Mouse (Mus musculus) olfactory bulb, adult 2 months (tissue): ENCODE data around the gene Cldn10.

Experiments used
- CTCF ChIP-seq: fragments of 200-500 bp; IDR thresholded peaks from 2 replicates; pipeline ENCODE4 v1.5.1; 2012; ENCODE audit warnings: low read depth, mild to moderate bottlenecking, low read length, moderate library complexity; ENCODE audit not compliant: insufficient read depth
- POLR2A ChIP-seq: fragments of 200-500 bp; IDR thresholded peaks from 2 replicates; pipeline ENCODE4 v1.6.1; 2012; ENCODE audit warnings: mild to moderate bottlenecking, low read depth, low read length, moderate library complexity; ENCODE audit not compliant: insufficient read depth

DNA sequence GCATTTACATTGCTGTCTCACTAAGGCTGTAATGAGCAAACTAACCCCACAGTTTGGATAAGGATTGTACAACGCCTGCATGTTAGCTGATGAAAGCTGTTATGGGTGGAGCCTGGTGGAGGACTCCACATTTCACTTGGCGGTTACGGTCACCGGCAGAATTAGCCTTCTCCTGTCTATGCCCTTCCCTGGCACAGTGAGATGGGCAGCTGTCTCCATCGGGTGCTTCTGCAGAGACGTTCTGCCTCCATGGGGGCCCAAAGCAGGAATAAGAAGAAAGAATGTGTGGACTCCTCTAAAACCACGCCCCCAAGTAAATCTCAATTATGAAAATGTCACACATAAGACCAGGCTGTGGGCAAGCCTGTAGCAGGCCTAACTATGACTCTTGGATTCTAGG is 21.8 kb upstream of the Cldn10 start:
- TF ChIP-seq CTCF = no peak
- TF ChIP-seq POLR2A = no peak
